Mouse (Mus musculus): ENCODE data around the gene Mroh2a.
A peak's percentile ranks its signal among the peaks of the same experiment; 100 is the strongest.

Mroh2a gene

GRCm38 (mm10) chr1:88226670-88227379 is at the start of gene Mroh2a:
TSS of gene Mroh2a (plus strand) at chr1:88226986.
- DNase-seq (ENCODE audit: low spot score in 2 of 2): peak in 1 of 2 experiments; percentile 5

- DNase-seq (ENCODE audit: low spot score in 2 of 2): no peak
Measured at GRCm38 (mm10) chr1:88179657-88180056, 47.1 kb upstream of the Mroh2a start.

- DNase-seq (ENCODE audit: low spot score in 2 of 2): no peak
Measured at GRCm38 (mm10) chr1:88186325-88186935, 40.4 kb upstream of the Mroh2a start.

GRCm38 (mm10) chr1:88192136-88192535 is 34.6 kb upstream of the Mroh2a start:
- no peak for DNase-seq (ENCODE audit: low spot score in 2 of 2)

GRCm38 (mm10) chr1:88195687-88196086 is 31.1 kb upstream of the Mroh2a start:
- no peak for DNase-seq (ENCODE audit: low spot score in 2 of 2)

- no peak for DNase-seq (ENCODE audit: low spot score in 2 of 2)
Measured at GRCm38 (mm10) chr1:88197443-88197842, 29.3 kb upstream of the Mroh2a start.

GRCm38 (mm10) chr1:88199996-88200395 is 26.8 kb upstream of the Mroh2a start:
- DNase-seq (ENCODE audit: low spot score in 2 of 2): no peak

GRCm38 (mm10) chr1:88200456-88200855 is 26.3 kb upstream of the Mroh2a start, which contains the start of gene Ugt1a2:
TSS of gene Ugt1a2 (plus strand) at chr1:88200601.
- DNase-seq (ENCODE audit: low spot score in 2 of 2): no peak

GRCm38 (mm10) chr1:88205294-88205922 is 21.4 kb upstream of the Mroh2a start, which contains the start of gene Dnajb3:
TSS of gene Dnajb3 (minus strand) at chr1:88205782.
- peak; percentile 73 for DNase-seq (ENCODE audit: low spot score in 2 of 2)

GRCm38 (mm10) chr1:88206843-88207479 is 19.8 kb upstream of the Mroh2a start:
- DNase-seq (ENCODE audit: low spot score in 2 of 2): no peak

GRCm38 (mm10) chr1:88211812-88212211 is 15.0 kb upstream of the Mroh2a start, which contains the start of gene Ugt1a1:
TSS of gene Ugt1a1 (plus strand) at chr1:88211959.
- no peak for DNase-seq (ENCODE audit: low spot score in 2 of 2)

- no peak for DNase-seq (ENCODE audit: low spot score in 2 of 2)
Measured at GRCm38 (mm10) chr1:88212341-88213045, 14.3 kb upstream of the Mroh2a start.

GRCm38 (mm10) chr1:88213061-88213460 is 13.7 kb upstream of the Mroh2a start:
- no peak for DNase-seq (ENCODE audit: low spot score in 2 of 2)

- DNase-seq (ENCODE audit: low spot score in 2 of 2): no peak
Measured at GRCm38 (mm10) chr1:88213766-88214461, 12.9 kb upstream of the Mroh2a start.

- DNase-seq (ENCODE audit: low spot score in 2 of 2): no peak
Measured at GRCm38 (mm10) chr1:88214462-88214952, 12.3 kb upstream of the Mroh2a start.

GRCm38 (mm10) chr1:88215466-88216380 is 11.1 kb upstream of the Mroh2a start:
- DNase-seq (ENCODE audit: low spot score in 2 of 2): no peak

GRCm38 (mm10) chr1:88216551-88216950 is 10.2 kb upstream of the Mroh2a start:
- no peak for DNase-seq (ENCODE audit: low spot score in 2 of 2)

GRCm38 (mm10) chr1:88217144-88217543 is 9.6 kb upstream of the Mroh2a start:
- no peak for DNase-seq (ENCODE audit: low spot score in 2 of 2)

- no peak for DNase-seq (ENCODE audit: low spot score in 2 of 2)
Measured at GRCm38 (mm10) chr1:88217576-88217975, 9.2 kb upstream of the Mroh2a start.

- DNase-seq (ENCODE audit: low spot score in 2 of 2): no peak
Measured at GRCm38 (mm10) chr1:88218051-88218450, 8.7 kb upstream of the Mroh2a start.
